Mouse (Mus musculus) megakaryocyte, embryonic 14.5 days (primary cell): ENCODE data around the gene Sympk.

ENCODE experiments used
- FLI1 ChIP-seq: IDR thresholded peaks from 2 replicates; pipeline ENCODE4 v1.6.1; 2012; ENCODE audit warnings: low read length, inconsistent platforms, mixed read lengths
- GATA1 ChIP-seq: IDR thresholded peaks from 3 replicates; pipeline ENCODE4 v1.6.1; 2012; ENCODE audit warnings: mixed read lengths, low read length, inconsistent platforms, borderline replicate concordance

DNA sequence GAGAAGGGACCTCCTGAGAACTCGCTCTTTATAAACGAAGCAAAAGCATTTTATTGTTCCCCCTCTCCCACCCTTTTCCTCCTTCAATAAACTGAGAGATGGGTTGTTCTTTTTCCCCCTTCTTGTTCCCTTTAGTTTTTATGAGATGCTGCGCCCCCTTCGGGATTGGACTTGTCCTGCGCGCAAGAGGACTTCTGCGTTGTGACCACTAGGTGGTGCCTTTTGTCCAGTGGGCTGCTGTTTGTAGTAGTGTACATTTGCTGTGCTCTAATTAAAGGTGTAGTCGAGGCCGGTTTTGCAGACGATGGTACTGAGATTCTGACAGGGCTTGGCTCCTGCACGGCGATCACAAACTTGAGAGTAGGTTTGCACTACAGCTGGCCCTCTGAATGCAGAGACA, 17.7 kb upstream of the Sympk start:
- TF ChIP-seq FLI1 (no peak), GATA1 (no peak)
